Mouse (Mus musculus): ENCODE results near the gene Olfr625-ps1. TPM values are rescaled to one million over a fixed set of nuclear protein-coding genes. Genes with fewer than 3 reads are reported as not detected.
"Not testable (repeated sequence)": the region's sequence is repeated elsewhere in the genome, so short reads cannot be mapped to it uniquely, and the experiment has no call there.

Olfr625-ps1 gene
- not detected in 2 replicates for polyA plus RNA-seq (2015; fragmentation: Nextera tagmentation; extraction: Ambion mirVana)

- no peak for ATAC-seq (ENCODE audit: borderline replicate concordance, extremely low read depth, low FRiP score, low TSS enrichment)
- no peak within 1 kb of the TSS for H3K27ac ChIP-seq
- H3K36me3 ChIP-seq: no peaks in the 10 kb centered on the region
- no peak within 1 kb of the TSS for H3K4me3 ChIP-seq
- no peak within 1 kb of the TSS for H3K4me2 ChIP-seq
- H3K4me1 ChIP-seq: no peaks in the 10 kb centered on the region
- H3K9ac ChIP-seq: no peak within 1 kb of the TSS
- H3K27me3 ChIP-seq: no peaks in the 10 kb centered on the region
- no peaks in the 10 kb centered on the region for H3K9me3 ChIP-seq
Measured at GRCm38 (mm10) chr7:103682420-103682819, at the start of gene Olfr625-ps1. Gene Olfr625-ps1 (plus strand): TSS chr7:103682720.

DNA sequence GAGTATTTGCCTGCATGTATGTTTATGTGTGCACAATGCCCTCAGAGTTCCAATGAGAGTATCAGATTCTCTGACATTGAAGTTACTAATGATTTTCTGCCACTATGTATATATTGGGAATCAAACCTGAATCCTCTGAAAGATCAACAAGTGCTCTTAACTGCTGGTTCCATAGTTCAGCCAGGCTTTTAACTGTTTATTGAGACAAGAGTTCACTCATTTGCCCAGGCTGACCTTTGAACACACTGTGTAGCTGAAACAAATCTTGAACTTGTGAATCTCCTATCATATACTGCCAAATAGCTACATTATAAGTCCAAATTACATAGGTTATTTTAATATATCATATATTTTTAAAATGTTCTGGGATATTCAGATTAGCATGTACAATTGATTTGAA lies 45.7 kb upstream of the Olfr625-ps1 start:
- H3K27me3 ChIP-seq: no peaks in the 10 kb centered on the region
- no peak overlapping the region for H3K4me2 ChIP-seq
- H3K4me1 ChIP-seq: no peaks in the 10 kb centered on the region
- H3K9ac ChIP-seq: no peak overlapping the region
- no peak for ATAC-seq (ENCODE audit: borderline replicate concordance, extremely low read depth, low FRiP score, low TSS enrichment)
- no peaks in the 10 kb centered on the region for H3K9me3 ChIP-seq
- no peaks in the 10 kb centered on the region for H3K36me3 ChIP-seq
- no peak overlapping the region for H3K27ac ChIP-seq
- H3K4me3 ChIP-seq: no peak overlapping the region

DNA sequence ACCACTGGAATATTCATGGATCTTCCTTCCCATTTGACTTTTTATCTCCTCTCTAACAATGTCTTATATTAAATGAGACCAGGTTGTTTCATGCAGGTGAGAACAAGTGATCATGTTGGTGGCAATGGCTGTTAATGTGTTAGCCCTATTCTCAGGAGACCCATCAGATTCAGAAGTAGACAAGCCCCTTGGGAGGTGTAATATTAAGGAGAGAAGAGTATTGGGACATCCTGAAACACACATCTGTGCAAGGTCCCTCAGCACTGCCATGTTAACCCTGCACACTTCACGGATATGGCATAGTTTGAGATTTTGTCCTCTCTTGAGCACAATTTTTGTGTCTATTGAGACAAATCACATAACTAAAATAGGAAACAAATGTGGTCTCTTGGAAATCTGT lies 39.9 kb upstream of the Olfr625-ps1 start, which contains the start of gene Olfr622:
Gene Olfr622 (minus strand): TSS at position 101 of the 400 bp plus-strand sequence.
- Histone ChIP-seq H3K4me1 (no peaks in the 10 kb centered on the region), H3K4me2 (no peak within 1 kb of the TSS), H3K9ac (no peak within 1 kb of the TSS), H3K9me3 (no peaks in the 10 kb centered on the region), H3K36me3 (no peaks in the 10 kb centered on the region), H3K4me3 (no peak within 1 kb of the TSS), H3K27ac (no peak within 1 kb of the TSS), H3K27me3 (no peaks in the 10 kb centered on the region)
- WGBS: 77% methylated on average over 1 of the region's 1 CpGs
- no peak for ATAC-seq (ENCODE audit: borderline replicate concordance, extremely low read depth, low FRiP score, low TSS enrichment)

DNA sequence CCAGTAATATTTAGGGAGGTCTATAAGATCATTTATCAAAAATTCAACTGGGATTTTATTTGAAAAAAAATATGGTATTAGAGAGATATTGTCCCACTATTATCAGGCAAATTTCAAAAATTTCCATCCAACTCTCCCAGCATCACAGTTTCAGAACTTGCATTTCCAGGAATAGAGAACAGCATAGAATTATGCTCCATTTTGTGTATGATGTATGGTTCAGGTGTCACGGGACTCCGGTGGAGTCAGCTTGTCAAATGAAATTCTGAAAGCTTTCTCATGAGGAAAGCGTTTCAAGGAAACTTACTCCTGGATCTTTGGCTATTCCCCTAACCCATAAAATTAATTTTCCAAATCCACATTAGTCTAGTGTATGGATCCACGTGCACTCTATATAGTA lies 38.5 kb upstream of the Olfr625-ps1 start:
- no peak overlapping the region for H3K4me2 ChIP-seq
- no peaks in the 10 kb centered on the region for H3K36me3 ChIP-seq
- H3K9me3 ChIP-seq: no peaks in the 10 kb centered on the region
- ATAC-seq (ENCODE audit: borderline replicate concordance, extremely low read depth, low FRiP score, low TSS enrichment): no peak
- H3K27me3 ChIP-seq: no peaks in the 10 kb centered on the region
- H3K27ac ChIP-seq: no peak overlapping the region
- 79% methylated on average over 4 of the region's 4 CpGs for WGBS
- H3K4me3 ChIP-seq: no peak overlapping the region
- H3K4me1 ChIP-seq: no peaks in the 10 kb centered on the region
- H3K9ac ChIP-seq: no peak overlapping the region

DNA sequence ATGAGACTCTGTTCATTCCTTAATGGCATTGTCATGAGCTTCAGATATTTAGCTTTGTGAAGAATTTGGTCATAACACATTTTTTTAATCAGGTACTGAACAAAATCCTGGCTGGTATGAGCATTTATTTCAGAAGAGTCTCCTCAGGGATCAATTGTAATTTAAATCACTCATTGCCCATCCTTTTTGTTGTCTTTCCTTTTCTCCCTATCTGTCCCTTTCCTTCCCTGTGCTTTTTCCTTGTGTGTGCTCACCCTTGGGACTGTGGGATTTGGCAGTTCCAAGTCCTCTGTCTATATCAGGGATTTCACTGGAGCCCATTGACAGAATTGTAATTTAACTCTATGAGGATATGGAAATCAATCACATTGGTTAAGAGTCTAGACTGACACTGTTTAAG lies 18.9 kb upstream of the Olfr625-ps1 start, which contains the start of gene Olfr623:
Gene Olfr623 (minus strand): TSS at position 101 of the 400 bp plus-strand sequence.
- no peak for ATAC-seq (ENCODE audit: borderline replicate concordance, extremely low read depth, low FRiP score, low TSS enrichment)
- H3K9ac ChIP-seq: no peak within 1 kb of the TSS
- no peaks in the 10 kb centered on the region for H3K9me3 ChIP-seq
- H3K4me1 ChIP-seq: no peaks in the 10 kb centered on the region
- no peak within 1 kb of the TSS for H3K27ac ChIP-seq
- H3K4me2 ChIP-seq: no peak within 1 kb of the TSS
- H3K27me3 ChIP-seq: no peaks in the 10 kb centered on the region
- no peaks in the 10 kb centered on the region for H3K36me3 ChIP-seq
- H3K4me3 ChIP-seq: no peak within 1 kb of the TSS

DNA sequence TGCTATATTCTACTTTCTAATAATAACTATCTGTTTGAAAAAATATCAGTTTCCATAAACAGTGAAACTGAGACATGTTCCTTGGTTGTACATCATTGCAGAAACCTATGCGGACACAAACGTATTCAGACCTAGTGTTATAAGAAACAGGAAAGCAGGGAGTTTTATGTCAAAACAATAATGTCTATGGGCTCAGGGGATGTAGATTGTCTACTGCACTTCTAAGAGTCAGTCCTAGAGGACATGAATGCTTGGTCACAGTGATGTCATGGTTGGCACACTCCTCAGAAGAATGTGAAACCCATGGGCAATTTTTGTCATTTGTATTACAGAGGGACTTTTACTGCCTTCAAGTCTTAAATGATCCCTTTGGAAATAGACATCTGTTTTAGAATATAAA lies 11.4 kb upstream of the Olfr625-ps1 start, which contains the start of gene Olfr624:
Gene Olfr624 (minus strand): TSS at position 101 of the 400 bp plus-strand sequence.
- Histone ChIP-seq H3K4me2 (no peak within 1 kb of the TSS), H3K27me3 (no peaks in the 10 kb centered on the region), H3K9ac (no peak within 1 kb of the TSS), H3K36me3 (no peaks in the 10 kb centered on the region), H3K9me3 (no peaks in the 10 kb centered on the region), H3K27ac (no peak within 1 kb of the TSS), H3K4me1 (no peaks in the 10 kb centered on the region), H3K4me3 (no peak within 1 kb of the TSS)
- ATAC-seq (ENCODE audit: borderline replicate concordance, extremely low read depth, low FRiP score, low TSS enrichment): no peak
- 89% methylated on average over 2 of the region's 2 CpGs for WGBS

GRCm38 (mm10) chr7:103699469-103699868 lies 16.9 kb downstream of the Olfr625-ps1 start:
- H3K4me2 ChIP-seq: no peak overlapping the region

GRCm38 (mm10) chr7:103712024-103712423 lies 29.5 kb downstream of the Olfr625-ps1 start:
- Histone ChIP-seq H3K36me3 (no peaks in the 10 kb centered on the region), H3K9ac (no peak overlapping the region), H3K27ac (no peak overlapping the region), H3K4me2 (no peak overlapping the region), H3K4me3 (no peak overlapping the region), H3K27me3 (no peaks in the 10 kb centered on the region), H3K9me3 (no peaks in the 10 kb centered on the region), H3K4me1 (no peaks in the 10 kb centered on the region)
- 38% methylated on average over 2 of the region's 2 CpGs for WGBS
- ATAC-seq (ENCODE audit: borderline replicate concordance, extremely low read depth, low FRiP score, low TSS enrichment): no peak

More at GRCm38 (mm10) chr7:103699469-103699868, 16.9 kb downstream of the Olfr625-ps1 start:
- 89% methylated on average over 4 of the region's 4 CpGs for WGBS
- H3K27ac ChIP-seq: no peak overlapping the region
- ATAC-seq (ENCODE audit: borderline replicate concordance, extremely low read depth, low FRiP score, low TSS enrichment): no peak
- no peak overlapping the region for H3K9ac ChIP-seq
- no peaks in the 10 kb centered on the region for H3K36me3 ChIP-seq
- no peaks in the 10 kb centered on the region for H3K27me3 ChIP-seq
- no peaks in the 10 kb centered on the region for H3K9me3 ChIP-seq
- H3K4me1 ChIP-seq: no peaks in the 10 kb centered on the region
- H3K4me3 ChIP-seq: no peak overlapping the region

GRCm38 (mm10) chr7:103714371-103714770 lies 31.9 kb downstream of the Olfr625-ps1 start, which contains the start of gene Olfr243:
Gene Olfr243 (plus strand): TSS chr7:103714671.
- Histone ChIP-seq H3K27me3 (no peaks in the 10 kb centered on the region), H3K36me3 (no peaks in the 10 kb centered on the region), H3K27ac (no peak within 1 kb of the TSS), H3K4me2 (no peak within 1 kb of the TSS), H3K4me3 (no peak within 1 kb of the TSS), H3K4me1 (no peaks in the 10 kb centered on the region), H3K9ac (no peak within 1 kb of the TSS), H3K9me3 (no peaks in the 10 kb centered on the region)
- ATAC-seq (ENCODE audit: borderline replicate concordance, extremely low read depth, low FRiP score, low TSS enrichment): no peak

GRCm38 (mm10) chr7:103716398-103716797 lies 33.9 kb downstream of the Olfr625-ps1 start:
- not testable (repeated sequence) for H3K9me3 ChIP-seq; H3K27ac ChIP-seq; H3K9ac ChIP-seq; H3K4me2 ChIP-seq; H3K36me3 ChIP-seq; H3K4me3 ChIP-seq; H3K4me1 ChIP-seq; ATAC-seq (ENCODE audit: borderline replicate concordance, extremely low read depth, low FRiP score, low TSS enrichment); H3K27me3 ChIP-seq
- 76% methylated on average over 1 of the region's 1 CpGs for WGBS

GRCm38 (mm10) chr7:103730074-103730473 lies 47.6 kb downstream of the Olfr625-ps1 start, which contains the start of gene Olfr628:
Gene Olfr628 (plus strand): TSS chr7:103730374.
- Histone ChIP-seq H3K4me2 (no peak within 1 kb of the TSS), H3K27me3 (no peaks in the 10 kb centered on the region), H3K9me3 (no peaks in the 10 kb centered on the region), H3K27ac (no peak within 1 kb of the TSS), H3K4me3 (no peak within 1 kb of the TSS), H3K36me3 (no peaks in the 10 kb centered on the region), H3K9ac (no peak within 1 kb of the TSS), H3K4me1 (no peaks in the 10 kb centered on the region)
- 76% methylated on average over 1 of the region's 1 CpGs for WGBS
- no peak for ATAC-seq (ENCODE audit: borderline replicate concordance, extremely low read depth, low FRiP score, low TSS enrichment)

Measured in lung, embryonic 15.5 days (tissue).